Mouse (Mus musculus) midbrain, embryonic 14.5 days (tissue): ENCODE measurements around the gene Gm20388. TPM values are rescaled to one million over a fixed set of nuclear protein-coding genes. Genes with fewer than 3 reads are reported as not detected.
"Not testable (repeated sequence)": the region's sequence is repeated elsewhere in the genome, so short reads cannot be mapped to it uniquely, and the experiment has no call there.

Experiments
- ATAC-seq: fragments of 200-750 bp; cut with Nextera tagmentation; 2 replicates; pipeline ENCODE4 v1.8.0; 2017; ENCODE audit warnings: moderate number of reproducible peaks, moderate library complexity; ENCODE audit not compliant: low FRiP score, low TSS enrichment
- DNase-seq: peaks from one replicate; pipeline ENCODE4 v3.0.0-alpha.2; 2015
- H3K27ac ChIP-seq: fragments of 300-500 bp; sonication (generic); replicated peaks from 2 replicates; pipeline ENCODE4 v1.5.1; 2014; ENCODE audit warnings: mild to moderate bottlenecking, low read depth, low read length, moderate library complexity
- H3K27me3 ChIP-seq: fragments of 300-500 bp; sonication (generic); 2 replicates; pipeline ENCODE4 v1.6.1; 2014; ENCODE audit warnings: low read length, control low read depth, mixed read lengths; ENCODE audit not compliant: control insufficient read depth, insufficient read depth
- H3K36me3 ChIP-seq: fragments of 300-500 bp; sonication (generic); 2 replicates; pipeline ENCODE4 v1.6.1; 2014; ENCODE audit warnings: low read length, control low read depth; ENCODE audit not compliant: control insufficient read depth, insufficient read depth
- H3K4me1 ChIP-seq: fragments of 300-500 bp; sonication (generic); 2 replicates; pipeline ENCODE4 v1.6.1; 2014; ENCODE audit warnings: mild to moderate bottlenecking, antibody characterized with exemption, low read length, control low read depth; ENCODE audit not compliant: control insufficient read depth, insufficient read depth
- H3K4me2 ChIP-seq: fragments of 300-500 bp; sonication (generic); 2 replicates; pipeline ENCODE4 v1.6.1; 2014; ENCODE audit warnings: mild to moderate bottlenecking, low read length, moderate library complexity
- H3K4me3 ChIP-seq: fragments of 300-500 bp; sonication (generic); replicated peaks from 2 replicates; pipeline ENCODE4 v1.5.1; 2014; ENCODE audit warnings: low read depth, low read length
- H3K9ac ChIP-seq: fragments of 300-500 bp; sonication (generic); replicated peaks from 2 replicates; pipeline ENCODE4 v1.6.1; 2014; ENCODE audit warnings: mild to moderate bottlenecking, low read length, moderate library complexity
- H3K9me3 ChIP-seq: fragments of 300-500 bp; sonication (generic); 2 replicates; pipeline ENCODE4 v1.6.1; 2016; ENCODE audit warnings: low read length, control low read depth, mixed read lengths; ENCODE audit not compliant: control insufficient read depth
- WGBS: fragments of 180-500 bp; shearing (Covaris S2); extraction: QIAGEN DNeasy Blood & Tissue Kit; methylation state at CpG from one replicate; pipeline ENCODE4 v1.1.7; 2014; 5-methylcytosine and 5-hydroxymethylcytosine counted together
- polyA plus RNA-seq: library from polyadenylated mRNA; unstranded; fragments of >200 nt; fragmentation: Nextera tagmentation; extraction: Ambion mirVana; gene quantifications from 2 replicates; pipeline ENCODE4 v1.2.1, GENCODE M21; 2014

The Gm20388 gene
- polyA plus RNA-seq, 1 experiment from 2014 or later, result 4.1 TPM

DNA sequence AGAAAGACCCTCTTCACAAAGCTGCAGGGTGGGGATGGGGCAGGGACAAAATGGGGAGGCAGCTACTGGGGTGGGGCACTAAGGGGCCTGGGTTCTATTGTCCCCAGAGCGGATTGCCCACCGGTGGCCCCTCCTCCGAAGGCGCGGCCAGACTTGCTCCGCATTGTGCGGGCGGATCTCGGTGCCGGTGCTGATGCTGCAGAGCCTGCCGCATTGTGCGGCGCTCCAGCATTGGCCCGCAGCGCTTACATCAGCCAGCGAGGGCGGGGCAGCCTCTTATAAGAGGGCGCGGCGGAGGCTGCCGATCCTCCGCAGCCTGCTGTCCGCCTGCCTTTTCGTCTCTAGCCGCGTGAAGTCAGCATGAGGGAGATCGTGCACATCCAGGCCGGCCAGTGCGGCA is 3500.6 kb downstream of the Gm20388 start, which contains the start of gene Tubb3:
Tubb3 (plus strand) TSS at position 179 of the 400 bp plus-strand sequence.
- peak; percentile 98 for DNase-seq
- 0 out of 2 replicates have a peak, but pooled peaks cover 4% of the 10 kb centered on the region for H3K36me3 ChIP-seq
- H3K27ac ChIP-seq, result peak within 1 kb of the TSS; percentile 99
- peak within 1 kb of the TSS; percentile 100 for H3K9ac ChIP-seq
- peaks cover 31% of the 10 kb centered on the region for H3K4me1 ChIP-seq
- peak; percentile 90 for ATAC-seq
- H3K27me3 ChIP-seq, result no peaks in the 10 kb centered on the region
- H3K4me2 ChIP-seq, result peak within 1 kb of the TSS; percentile 95
- no peaks in the 10 kb centered on the region for H3K9me3 ChIP-seq
- WGBS, result under 1% methylated on average over 29 of the region's 29 CpGs
- peak within 1 kb of the TSS; percentile 98 for H3K4me3 ChIP-seq

DNA sequence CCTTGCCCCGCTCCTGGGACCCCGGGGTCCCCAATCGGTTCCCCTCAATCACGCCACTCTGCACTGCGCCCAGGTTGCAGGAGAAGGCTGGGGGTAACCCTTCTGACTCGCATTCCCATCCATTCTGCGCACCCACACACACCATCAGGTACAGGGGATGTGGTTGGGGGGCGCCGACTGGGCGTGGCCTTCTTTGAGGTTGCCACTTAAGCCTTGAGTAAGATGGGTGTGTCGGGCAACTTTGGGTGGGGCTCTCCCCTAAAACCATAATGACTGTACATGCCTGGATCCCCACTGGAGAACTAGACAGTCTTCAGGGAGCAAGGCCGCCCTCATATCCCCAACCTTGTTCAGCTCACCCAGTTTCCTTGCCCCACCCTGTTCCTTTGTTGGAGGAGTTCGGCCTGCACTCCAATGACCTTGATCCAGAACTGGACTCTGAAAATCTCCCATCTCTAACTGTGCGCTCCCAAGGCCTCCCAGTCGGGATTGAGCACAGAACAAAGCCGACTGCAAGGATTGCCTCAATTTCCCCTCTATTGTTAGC is 3501.2 kb downstream of the Gm20388 start:
- Histone ChIP-seq H3K4me1 (peaks cover 32% of the 10 kb centered on the region), H3K36me3 (peaks cover 8% of the 10 kb centered on the region; the same call in 1 of the 2 replicates), H3K9me3 (no peaks in the 10 kb centered on the region), H3K27ac (peak overlapping the region; percentile 99), H3K4me2 (peak overlapping the region; percentile 95), H3K9ac (peak overlapping the region; percentile 100), H3K27me3 (no peaks in the 10 kb centered on the region), H3K4me3 (peak overlapping the region; percentile 98)
- ATAC-seq (peak; percentile 22), DNase-seq (peak; percentile 72)
- 1% methylated on average over 16 of the region's 16 CpGs for WGBS

- Histone ChIP-seq H3K36me3 (peaks cover 15% of the 10 kb centered on the region), H3K27me3 (no peaks in the 10 kb centered on the region), H3K9ac (peak overlapping the region; percentile 100), H3K4me3 (peak overlapping the region; percentile 98), H3K9me3 (no peaks in the 10 kb centered on the region), H3K27ac (peak overlapping the region; percentile 99), H3K4me2 (peak overlapping the region; percentile 95), H3K4me1 (peaks cover 37% of the 10 kb centered on the region)
- DNase-seq (peak; percentile 91), ATAC-seq (peak; percentile 44)
- WGBS, result under 1% methylated on average over 12 of the region's 12 CpGs
Measured at GRCm38 (mm10) chr8:123412560-123413170, 3502.0 kb downstream of the Gm20388 start.

DNA sequence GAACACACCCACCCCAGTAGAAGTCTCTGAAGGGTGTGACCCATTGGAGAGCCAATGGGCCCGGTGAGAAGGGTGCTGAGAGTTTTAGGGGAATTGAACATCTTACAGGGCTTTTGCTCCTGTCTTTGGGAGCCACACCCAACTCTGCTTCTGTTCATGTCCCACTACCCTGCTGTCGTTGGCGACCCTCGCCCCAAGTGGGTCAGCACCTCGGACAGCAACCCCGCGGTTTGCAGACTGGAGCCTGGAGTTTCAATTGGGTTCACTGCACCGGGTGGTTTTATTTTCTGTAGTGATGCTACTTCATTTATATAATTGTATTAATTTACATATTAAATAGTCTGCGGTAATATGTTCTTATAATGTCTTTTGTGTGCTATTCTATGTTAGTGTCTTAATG is 3503.6 kb downstream of the Gm20388 start:
- DNase-seq, result no peak
- Histone ChIP-seq H3K4me3 (peak overlapping the region; percentile 98), H3K9ac (peak overlapping the region; percentile 100), H3K9me3 (no peaks in the 10 kb centered on the region), H3K4me1 (peaks cover 30% of the 10 kb centered on the region), H3K4me2 (peak overlapping the region; percentile 95), H3K27ac (peak overlapping the region; percentile 58), H3K27me3 (no peaks in the 10 kb centered on the region), H3K36me3 (peaks cover 30% of the 10 kb centered on the region)
- no peak for ATAC-seq
- WGBS, result 11% methylated on average over 9 of the region's 9 CpGs

GRCm38 (mm10) chr8:123414997-123415696 is 3504.5 kb downstream of the Gm20388 start:
- not testable (repeated sequence) for H3K27me3 ChIP-seq, H3K9ac ChIP-seq, H3K27ac ChIP-seq, H3K9me3 ChIP-seq, ATAC-seq
- Histone ChIP-seq H3K4me2 (peak overlapping the region; percentile 95), H3K36me3 (peaks cover 39% of the 10 kb centered on the region), H3K4me1 (peaks cover 21% of the 10 kb centered on the region), H3K4me3 (peak overlapping the region; percentile 98)
- 83% methylated on average over 5 of the region's 5 CpGs for WGBS
- DNase-seq, result peak; percentile 54

GRCm38 (mm10) chr8:123415967-123416943 is 3505.6 kb downstream of the Gm20388 start:
- DNase-seq (peak; percentile 68), ATAC-seq (no peak)
- peaks cover 20% of the 10 kb centered on the region for H3K4me1 ChIP-seq
- H3K9me3 ChIP-seq, result no peaks in the 10 kb centered on the region
- H3K9ac ChIP-seq, result peak overlapping the region; percentile 14; the same call in 1 of the 2 replicates
- WGBS, result 84% methylated on average over 8 of the region's 8 CpGs
- H3K27me3 ChIP-seq, result no peaks in the 10 kb centered on the region
- no peak overlapping the region for H3K27ac ChIP-seq
- peak overlapping the region; percentile 98 for H3K4me3 ChIP-seq
- peak overlapping the region; percentile 95 for H3K4me2 ChIP-seq
- H3K36me3 ChIP-seq, result peaks cover 50% of the 10 kb centered on the region

DNA sequence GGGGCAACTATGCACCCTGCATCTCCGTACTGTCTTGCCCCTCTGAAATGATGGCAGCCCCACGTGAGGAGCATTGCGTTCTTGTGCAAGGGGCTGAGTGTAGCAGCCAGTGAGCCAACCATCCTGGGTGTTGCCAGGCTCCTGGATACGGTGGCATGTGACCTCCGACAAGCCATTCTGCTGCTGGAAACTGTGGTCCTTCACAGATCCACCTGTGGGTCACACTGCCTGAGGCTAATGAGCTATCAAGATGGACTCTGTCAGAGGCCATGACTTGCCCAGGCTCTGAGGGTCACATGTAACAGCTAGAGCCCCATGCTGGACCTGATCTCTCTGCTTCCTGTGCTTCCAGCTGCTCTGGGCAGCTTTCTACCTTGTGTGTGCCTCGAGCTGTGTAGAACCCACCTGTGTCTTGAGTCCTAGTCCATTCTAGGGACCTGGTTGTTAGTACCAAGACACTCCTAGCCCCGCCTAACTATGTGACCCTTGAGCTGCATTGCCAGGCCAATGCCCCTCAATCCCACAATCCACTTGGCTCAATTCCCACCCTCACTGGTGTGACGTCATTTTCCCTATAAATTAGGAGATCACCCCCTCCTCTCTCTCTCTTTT is 3506.4 kb downstream of the Gm20388 start:
- 75% methylated on average over 8 of the region's 8 CpGs for WGBS
- Histone ChIP-seq H3K27me3 (no peaks in the 10 kb centered on the region), H3K27ac (no peak overlapping the region), H3K4me2 (peak overlapping the region; percentile 95), H3K36me3 (peaks cover 58% of the 10 kb centered on the region), H3K9ac (peak overlapping the region; percentile 14; the same call in 1 of the 2 replicates), H3K4me1 (peaks cover 20% of the 10 kb centered on the region), H3K9me3 (no peaks in the 10 kb centered on the region), H3K4me3 (0 out of 2 replicates have a peak overlapping the region, but pooled peaks have one; percentile 7)
- ATAC-seq (no peak), DNase-seq (no peak)

GRCm38 (mm10) chr8:123419711-123420110 is 3509.1 kb downstream of the Gm20388 start:
- Histone ChIP-seq H3K9ac (no peak overlapping the region), H3K36me3 (peaks cover 71% of the 10 kb centered on the region), H3K27ac (no peak overlapping the region), H3K4me3 (no peak overlapping the region), H3K27me3 (no peaks in the 10 kb centered on the region), H3K9me3 (no peaks in the 10 kb centered on the region), H3K4me1 (peaks cover 20% of the 10 kb centered on the region), H3K4me2 (no peak overlapping the region)
- DNase-seq (no peak), ATAC-seq (no peak)
- 93% methylated on average over 4 of the region's 4 CpGs for WGBS
